Mouse (Mus musculus) CH12.LX (cell line): Measurements from ENCODE around the gene Zfp277.

Source experiments
- CTCF ChIP-seq, 2 experiments: IDR thresholded peaks in 1 of 2; conservative IDR thresholded peaks in 1 of 2; 2 replicates each; pipeline ENCODE4 v1.5.1; 2011 to 2012; ENCODE audit warnings: low read depth in 2 of 2, low read length in 2 of 2, improper control_type of control experiment in 1 of 2, inconsistent platforms in 1 of 2, mild to moderate bottlenecking in 1 of 2, moderate library complexity in 1 of 2
- E2F4 ChIP-seq: IDR thresholded peaks from 2 replicates; pipeline ENCODE4 v1.6.1; 2011; ENCODE audit warnings: low read depth, low read length, improper control_type of control experiment; ENCODE audit not compliant: insufficient replicate concordance
- EP300 ChIP-seq: IDR thresholded peaks from 2 replicates; pipeline ENCODE4 v1.6.1; 2011; ENCODE audit warnings: low read length, improper control_type of control experiment
- HCFC1 ChIP-seq: IDR thresholded peaks from 2 replicates; pipeline ENCODE4 v1.6.1; 2012; ENCODE audit warnings: low read depth, mild to moderate bottlenecking, inconsistent platforms, low read length, improper control_type of control experiment
- JUND ChIP-seq: conservative IDR thresholded peaks from 2 replicates; pipeline ENCODE4 v1.6.1; 2011; ENCODE audit warnings: low read depth, low read length, improper control_type of control experiment
- MAX ChIP-seq: IDR thresholded peaks from 2 replicates; pipeline ENCODE4 v1.6.1; 2011; ENCODE audit warnings: low read length, improper control_type of control experiment
- MYC ChIP-seq: IDR thresholded peaks from 2 replicates; pipeline ENCODE4 v1.6.1; 2011; ENCODE audit warnings: low read depth, mild to moderate bottlenecking, improper control_type of control experiment, low read length
- USF1 ChIP-seq: IDR thresholded peaks from 2 replicates; pipeline ENCODE4 v1.6.1; 2014; ENCODE audit warnings: low read depth, mild to moderate bottlenecking, inconsistent platforms, low read length, improper control_type of control experiment
- USF2 ChIP-seq: conservative IDR thresholded peaks from 2 replicates; pipeline ENCODE4 v1.6.1; 2011; ENCODE audit warnings: low read depth, low read length, improper control_type of control experiment
- ZC3H11A ChIP-seq: IDR thresholded peaks from 2 replicates; pipeline ENCODE4 v1.6.1; 2012; ENCODE audit warnings: low read depth, mild to moderate bottlenecking, inconsistent platforms, low read length, improper control_type of control experiment

- TF ChIP-seq ZC3H11A (no peak), HCFC1 (no peak), CTCF (conservative IDR thresholded peaks at IDR 0.05 in 1 of 2, IDR thresholded peaks at IDR 0.05 in 1 of 2; ENCODE audit: low read depth in 2 of 2, low read length in 2 of 2) (no peak), JUND (no peak), USF1 (no peak), MYC (no peak), MAX (no peak), USF2 (no peak), EP300 (no peak), E2F4 (no peak)
These were observed 22.5 kb upstream of the Zfp277 start for GRCm38 (mm10) chr12:40468235-40468634.
